Mouse (Mus musculus) heart, embryonic 15.5 days (tissue): ENCODE results near the gene Rpl37. TPM values are rescaled to one million over a fixed set of nuclear protein-coding genes. Genes with fewer than 3 reads are reported as not detected.

ENCODE experiments used
- ATAC-seq: fragments of 200-750 bp; cut with Nextera tagmentation; replicated peaks from 2 replicates; pipeline ENCODE4 v1.8.0; 2017; ENCODE audit warnings: low read depth, moderate TSS enrichment; ENCODE audit not compliant: insufficient number of reproducible peaks, insufficient read depth, low FRiP score
- H3K27ac ChIP-seq: fragments of 300-500 bp; sonication (generic); 2 replicates; pipeline ENCODE4 v1.5.1; 2015; ENCODE audit warnings: mild to moderate bottlenecking, inconsistent platforms
- H3K27me3 ChIP-seq: fragments of 300-500 bp; sonication (generic); 2 replicates; pipeline ENCODE4 v1.6.1; 2015; ENCODE audit warnings: inconsistent platforms
- H3K36me3 ChIP-seq: fragments of 300-500 bp; sonication (generic); 2 replicates; pipeline ENCODE4 v1.6.1; 2015; ENCODE audit warnings: mild to moderate bottlenecking, inconsistent platforms
- H3K4me1 ChIP-seq: fragments of 300-500 bp; sonication (generic); replicated peaks from 2 replicates; pipeline ENCODE4 v1.6.1; 2015; ENCODE audit warnings: inconsistent platforms
- H3K4me2 ChIP-seq: fragments of 300-500 bp; sonication (generic); 2 replicates; pipeline ENCODE4 v1.6.1; 2015; ENCODE audit warnings: inconsistent platforms, mild to moderate bottlenecking, moderate library complexity
- H3K4me3 ChIP-seq: fragments of 300-500 bp; sonication (generic); 2 replicates; pipeline ENCODE4 v1.5.1; 2015; ENCODE audit warnings: mild to moderate bottlenecking, inconsistent platforms
- H3K9ac ChIP-seq: fragments of 300-500 bp; sonication (generic); 2 replicates; pipeline ENCODE4 v1.6.1; 2015; ENCODE audit warnings: mild to moderate bottlenecking, inconsistent platforms
- H3K9me3 ChIP-seq: fragments of 300-500 bp; sonication (generic); replicated peaks from 2 replicates; pipeline ENCODE4 v1.6.1; 2016; ENCODE audit warnings: inconsistent platforms
- WGBS: fragments of 180-500 bp; shearing (Covaris S2); methylation state at CpG from one replicate; pipeline ENCODE4 v1.1.7; 2015; ENCODE audit warnings: mixed read lengths; 5-methylcytosine and 5-hydroxymethylcytosine counted together
- polyA plus RNA-seq: library from polyadenylated mRNA; unstranded; fragments of >200 nt; fragmentation: Nextera tagmentation; extraction: Ambion mirVana; gene quantifications from 2 replicates; pipeline ENCODE4 v1.2.1, GENCODE M21; 2015

Rpl37 gene
- polyA plus RNA-seq, 1 experiment from 2014 or later = 397 TPM

DNA sequence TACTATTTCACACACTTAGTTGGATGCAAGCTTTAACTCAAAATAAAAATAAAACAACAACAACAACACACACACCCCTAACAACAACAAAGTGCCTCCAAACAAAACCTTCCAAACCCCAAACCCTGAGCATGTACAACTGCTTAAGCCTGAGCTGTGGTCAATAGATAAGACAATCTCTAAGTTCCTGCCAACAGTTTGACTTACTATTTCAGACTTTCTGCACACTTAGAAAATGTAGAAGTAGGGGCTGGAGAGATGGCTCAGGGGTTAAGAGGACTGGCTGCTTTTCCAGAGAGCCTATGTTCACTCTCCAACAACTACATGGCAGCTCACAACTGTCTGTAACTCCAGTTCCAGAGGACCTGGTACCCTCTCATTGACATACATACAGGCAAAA is 23.9 kb downstream of the Rpl37 start:
- Histone ChIP-seq H3K4me3 (no peak overlapping the region), H3K4me2 (no peak overlapping the region), H3K36me3 (no peaks in the 10 kb centered on the region), H3K27ac (no peak overlapping the region), H3K9ac (no peak overlapping the region), H3K27me3 (no peaks in the 10 kb centered on the region), H3K9me3 (no peaks in the 10 kb centered on the region), H3K4me1 (peaks cover 17% of the 10 kb centered on the region)
- ATAC-seq = no peak

DNA sequence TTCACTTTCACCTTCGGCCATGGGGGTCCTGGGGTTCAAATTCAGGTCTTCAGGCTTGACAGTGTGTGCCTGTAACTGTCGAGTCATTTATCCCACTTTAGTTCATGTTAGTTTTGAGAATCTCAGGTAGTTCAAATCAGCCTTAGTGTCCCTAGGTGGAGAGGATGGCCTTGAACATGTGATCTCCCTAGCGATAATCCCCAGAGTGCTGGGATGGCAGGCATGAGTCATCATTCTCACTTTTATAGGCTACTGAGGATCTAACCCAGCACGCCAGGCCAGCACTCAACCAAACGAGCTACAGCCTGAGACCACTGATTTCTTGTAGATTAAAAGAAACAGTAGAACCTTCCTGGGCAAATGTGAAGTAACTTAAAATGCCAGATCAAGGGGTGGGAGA is 25.6 kb downstream of the Rpl37 start:
- no peak for ATAC-seq
- WGBS = 59% methylated on average over 5 of the region's 5 CpGs

GRCm38 (mm10) chr15:5142714-5143113 is 26.3 kb downstream of the Rpl37 start:
- Histone ChIP-seq H3K4me1 (peaks cover 21% of the 10 kb centered on the region), H3K36me3 (no peaks in the 10 kb centered on the region), H3K27me3 (no peaks in the 10 kb centered on the region), H3K4me3 (no peak overlapping the region), H3K4me2 (no peak overlapping the region), H3K9ac (no peak overlapping the region), H3K9me3 (no peaks in the 10 kb centered on the region), H3K27ac (no peak overlapping the region)
- ATAC-seq = no peak
- 67% methylated on average over 5 of the region's 5 CpGs for WGBS

More for the DNA sequence above, 25.6 kb downstream of the Rpl37 start:
- Histone ChIP-seq H3K27ac (no peak overlapping the region; the same call in 1 of the 2 replicates), H3K9me3 (no peaks in the 10 kb centered on the region), H3K4me1 (peaks cover 21% of the 10 kb centered on the region), H3K4me3 (no peak overlapping the region), H3K4me2 (no peak overlapping the region), H3K36me3 (no peaks in the 10 kb centered on the region), H3K9ac (no peak overlapping the region), H3K27me3 (no peaks in the 10 kb centered on the region)

DNA sequence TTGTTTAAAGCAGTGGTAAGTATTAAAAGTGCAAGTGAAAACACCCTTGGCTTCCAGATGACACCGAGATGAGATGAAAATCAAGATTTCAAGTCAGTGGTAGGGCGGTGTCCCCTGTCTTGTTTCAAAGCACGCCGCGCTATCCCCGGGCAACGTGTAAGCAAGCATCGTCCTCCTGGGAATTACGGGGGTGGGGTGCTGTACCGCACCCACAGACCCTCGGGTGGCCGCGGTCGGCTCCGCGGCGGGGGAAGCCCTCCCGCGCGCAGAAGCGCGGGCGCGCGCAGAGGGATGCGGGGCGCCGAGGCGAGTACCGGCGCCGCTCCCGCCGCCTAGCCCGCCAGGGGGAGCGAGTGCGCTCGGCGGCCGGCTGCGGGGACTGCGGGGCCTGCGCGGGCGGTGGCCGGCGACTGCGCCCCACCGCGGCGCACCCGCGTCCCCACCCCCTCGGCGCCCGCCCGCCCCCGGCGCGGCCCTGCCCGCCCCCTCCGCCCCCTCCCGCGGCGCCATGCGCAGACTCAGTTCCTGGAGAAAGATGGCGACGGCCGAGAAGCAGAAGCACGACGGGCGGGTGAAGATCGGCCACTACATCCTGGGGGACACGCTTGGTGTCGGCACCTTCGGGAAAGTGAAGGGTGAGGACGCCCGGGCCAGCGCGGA is 27.0 kb downstream of the Rpl37 start, which contains the start of gene Prkaa1:
Gene Prkaa1 (plus strand): TSS at position 501 of the 660 bp plus-strand sequence.
- ATAC-seq = peak; percentile 92
- H3K27ac ChIP-seq = peak within 1 kb of the TSS; percentile 91
- H3K4me2 ChIP-seq = peak within 1 kb of the TSS; percentile 79
- H3K4me1 ChIP-seq = peaks cover 14% of the 10 kb centered on the region
- no peaks in the 10 kb centered on the region for H3K27me3 ChIP-seq
- peak within 1 kb of the TSS; percentile 93 for H3K9ac ChIP-seq
- WGBS = under 1% methylated on average over 61 of the region's 80 CpGs
- no peaks in the 10 kb centered on the region for H3K9me3 ChIP-seq
- no peaks in the 10 kb centered on the region for H3K36me3 ChIP-seq
- H3K4me3 ChIP-seq = peak within 1 kb of the TSS; percentile 99

GRCm38 (mm10) chr15:5144021-5144778 is 27.8 kb downstream of the Rpl37 start:
- peak; percentile 81 for ATAC-seq
- peak overlapping the region; percentile 93 for H3K9ac ChIP-seq
- no peaks in the 10 kb centered on the region for H3K9me3 ChIP-seq
- peaks cover 16% of the 10 kb centered on the region for H3K4me1 ChIP-seq
- no peaks in the 10 kb centered on the region for H3K27me3 ChIP-seq
- H3K4me2 ChIP-seq = peak overlapping the region; percentile 79
- peak overlapping the region; percentile 99 for H3K4me3 ChIP-seq
- H3K27ac ChIP-seq = peak overlapping the region; percentile 91
- H3K36me3 ChIP-seq = no peaks in the 10 kb centered on the region
- WGBS = 2% methylated on average over 61 of the region's 61 CpGs

GRCm38 (mm10) chr15:5145196-5145945 is 28.9 kb downstream of the Rpl37 start:
- WGBS = 37% methylated on average over 9 of the region's 9 CpGs

DNA sequence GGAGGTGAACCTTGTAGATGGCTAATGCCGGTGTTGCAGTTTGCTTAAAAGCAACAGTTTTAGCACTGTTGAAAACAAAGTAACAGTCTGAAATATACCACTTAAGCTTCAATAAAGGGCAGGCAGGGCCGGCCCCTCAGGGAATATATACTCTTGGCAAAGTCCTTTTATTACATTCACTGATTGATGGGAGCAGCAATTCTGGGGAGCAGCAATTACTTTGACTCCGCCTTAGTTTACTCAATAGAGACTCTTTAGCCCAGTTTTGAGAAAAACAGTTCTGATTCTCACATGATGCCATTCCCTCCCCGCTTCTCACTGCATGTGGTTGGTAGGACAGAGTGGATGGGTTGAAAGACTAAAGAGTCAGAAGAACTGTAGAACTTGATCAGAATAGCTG is 32.7 kb downstream of the Rpl37 start:
- H3K9me3 ChIP-seq = no peaks in the 10 kb centered on the region
- 83% methylated on average over 4 of the region's 4 CpGs for WGBS
- H3K4me2 ChIP-seq = no peak overlapping the region
- no peak for ATAC-seq
- no peak overlapping the region for H3K9ac ChIP-seq
- peaks cover 18% of the 10 kb centered on the region for H3K4me1 ChIP-seq
- H3K36me3 ChIP-seq = no peaks in the 10 kb centered on the region
- H3K27ac ChIP-seq = no peak overlapping the region
- H3K27me3 ChIP-seq = no peaks in the 10 kb centered on the region
- no peak overlapping the region for H3K4me3 ChIP-seq

More at GRCm38 (mm10) chr15:5145196-5145945, 28.9 kb downstream of the Rpl37 start:
- no peak overlapping the region for H3K27ac ChIP-seq
- no peak for ATAC-seq
- H3K9ac ChIP-seq = peak overlapping the region; percentile 28; the same call in 1 of the 2 replicates
- H3K36me3 ChIP-seq = no peaks in the 10 kb centered on the region
- peak overlapping the region; percentile 79 for H3K4me2 ChIP-seq
- H3K9me3 ChIP-seq = no peaks in the 10 kb centered on the region
- peak overlapping the region; percentile 99 for H3K4me3 ChIP-seq
- H3K27me3 ChIP-seq = no peaks in the 10 kb centered on the region
- H3K4me1 ChIP-seq = peaks cover 18% of the 10 kb centered on the region

GRCm38 (mm10) chr15:5152171-5152570 is 35.7 kb downstream of the Rpl37 start:
- no peak overlapping the region for H3K4me3 ChIP-seq
- H3K9ac ChIP-seq = no peak overlapping the region
- H3K27ac ChIP-seq = no peak overlapping the region
- no peaks in the 10 kb centered on the region for H3K9me3 ChIP-seq
- H3K27me3 ChIP-seq = no peaks in the 10 kb centered on the region
- no peaks in the 10 kb centered on the region for H3K36me3 ChIP-seq
- ATAC-seq = no peak
- H3K4me1 ChIP-seq = peaks cover 19% of the 10 kb centered on the region
- no peak overlapping the region for H3K4me2 ChIP-seq
- 89% methylated on average over 6 of the region's 6 CpGs for WGBS

DNA sequence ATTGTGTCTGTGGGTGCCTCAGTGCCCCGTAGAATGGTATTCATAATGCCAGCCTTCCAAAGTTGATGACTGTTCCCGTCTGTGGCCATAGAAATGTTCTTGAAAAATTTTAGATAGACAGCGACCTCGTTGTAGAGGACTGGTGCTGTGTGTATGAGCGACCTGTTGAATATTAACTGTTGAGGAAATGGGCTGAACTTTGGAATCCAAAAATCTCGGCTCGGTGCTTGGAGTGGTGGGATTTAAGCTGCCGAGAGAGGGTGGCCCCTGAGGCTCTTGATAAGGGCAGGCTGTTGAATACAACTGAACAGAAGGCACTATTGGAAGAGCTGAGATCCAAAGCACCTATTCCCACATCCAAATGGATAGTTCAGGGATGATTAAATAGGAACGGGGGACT is 38.2 kb downstream of the Rpl37 start:
- WGBS = 53% methylated on average over 9 of the region's 9 CpGs
- H3K36me3 ChIP-seq = no peaks in the 10 kb centered on the region
- no peak overlapping the region for H3K9ac ChIP-seq
- no peaks in the 10 kb centered on the region for H3K27me3 ChIP-seq
- H3K9me3 ChIP-seq = no peaks in the 10 kb centered on the region
- H3K4me1 ChIP-seq = peaks cover 22% of the 10 kb centered on the region
- ATAC-seq = no peak
- no peak overlapping the region for H3K4me3 ChIP-seq
- no peak overlapping the region for H3K4me2 ChIP-seq
- no peak overlapping the region for H3K27ac ChIP-seq

DNA sequence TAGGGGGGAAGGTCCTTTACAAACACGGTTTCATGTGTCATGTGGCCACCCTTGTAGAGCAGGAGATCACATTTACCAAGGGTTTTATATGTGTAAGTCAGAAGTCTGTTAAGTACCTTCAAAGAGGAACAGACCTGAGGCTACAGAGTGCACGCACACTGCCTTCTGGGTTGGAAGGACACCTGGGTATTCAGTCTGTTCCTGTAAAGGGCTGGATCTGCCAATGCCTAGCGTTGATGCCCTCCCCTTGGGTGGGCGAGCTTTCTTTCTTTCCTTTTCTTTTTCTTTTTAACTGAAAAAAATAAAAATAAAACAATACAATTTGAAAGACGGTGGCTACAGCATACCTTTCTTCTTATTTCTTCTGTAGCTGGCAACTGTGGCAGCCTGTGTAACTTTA is 38.6 kb downstream of the Rpl37 start:
- no peak for ATAC-seq
- Histone ChIP-seq H3K27me3 (no peaks in the 10 kb centered on the region), H3K36me3 (no peaks in the 10 kb centered on the region), H3K9ac (no peak overlapping the region), H3K27ac (no peak overlapping the region), H3K9me3 (no peaks in the 10 kb centered on the region), H3K4me2 (no peak overlapping the region), H3K4me1 (peaks cover 22% of the 10 kb centered on the region), H3K4me3 (no peak overlapping the region)
- WGBS = 78% methylated on average over 5 of the region's 5 CpGs

- Histone ChIP-seq H3K9ac (no peak overlapping the region), H3K4me3 (no peak overlapping the region), H3K27me3 (no peaks in the 10 kb centered on the region), H3K4me1 (peaks cover 22% of the 10 kb centered on the region), H3K4me2 (no peak overlapping the region), H3K27ac (no peak overlapping the region), H3K36me3 (0 out of 2 replicates have a peak, but pooled peaks cover under 1% of the 10 kb centered on the region), H3K9me3 (no peaks in the 10 kb centered on the region)
- 86% methylated on average over 4 of the region's 4 CpGs for whole genome bisulfite sequencing
- no peak for ATAC-seq
Observed at GRCm38 (mm10) chr15:5156355-5156754, 39.9 kb downstream of the Rpl37 start.
